Mouse (Mus musculus): ENCODE data around the gene Nlrp3.

Gene Nlrp3

GRCm38 (mm10) chr11:59614120-59614519 is 72.8 kb downstream of the Nlrp3 start:
- no peak for DNase-seq (ENCODE audit: low read depth, low spot score)
